Mouse (Mus musculus) gonadal fat pad, adult 2 months (tissue): ENCODE results near the gene Ppp1r11. TPM values are rescaled to one million over a fixed set of nuclear protein-coding genes. Genes with fewer than 3 reads are reported as not detected.

Experiments
- DNase-seq: peaks from one replicate; pipeline ENCODE4 v3.0.0-alpha.2; 2012; ENCODE audit warnings: low read depth
- polyA plus RNA-seq: library from polyadenylated mRNA; depleted of rRNA; stranded (reverse); fragments of >200 nt; gene quantifications from 2 replicates; pipeline ENCODE4 v1.2.3, GENCODE M21; 2012; rRNA removed

Gene Ppp1r11
- polyA plus RNA-seq, 1 experiment, result 39.7 TPM

GRCm38 (mm10) chr17:36915076-36915475 lies 36.5 kb downstream of the Ppp1r11 start:
- DNase-seq, result no peak

GRCm38 (mm10) chr17:36914108-36914507 lies 37.4 kb downstream of the Ppp1r11 start:
- no peak for DNase-seq

- DNase-seq, result no peak
Measured at GRCm38 (mm10) chr17:36912031-36912430, 39.5 kb downstream of the Ppp1r11 start.

- DNase-seq, result no peak
Measured at GRCm38 (mm10) chr17:36909802-36910201, 41.7 kb downstream of the Ppp1r11 start.

- no peak for DNase-seq
Measured at GRCm38 (mm10) chr17:36908235-36908634, 43.3 kb downstream of the Ppp1r11 start.

GRCm38 (mm10) chr17:36903651-36904050 lies 47.9 kb downstream of the Ppp1r11 start:
- DNase-seq, result no peak

GRCm38 (mm10) chr17:36900691-36901090 lies 50.9 kb downstream of the Ppp1r11 start:
- DNase-seq, result no peak

- no peak for DNase-seq
Measured at GRCm38 (mm10) chr17:36900001-36900400, 51.5 kb downstream of the Ppp1r11 start.

GRCm38 (mm10) chr17:36899376-36899775 lies 52.2 kb downstream of the Ppp1r11 start:
- DNase-seq, result no peak

Other genes with a start within 250 kb of the Ppp1r11 start
- gene H2-M10.5, start 178.8 kb downstream of the Ppp1r11 start, polyA plus RNA-seq, result not detected in 2 replicates
- gene H2-M10.6, start 139.6 kb downstream of the Ppp1r11 start, polyA plus RNA-seq, result not detected in 2 replicates
- gene Trim26, start 114.6 kb downstream of the Ppp1r11 start, polyA plus RNA-seq, result 39.2 and 43.9 TPM in 2 replicates
- 0.15 TPM in 1 of 2 replicates, not detected in the other for gene Trim15, start 84.5 kb downstream of the Ppp1r11 start, polyA plus RNA-seq
- gene Trim10, start 82.2 kb downstream of the Ppp1r11 start, polyA plus RNA-seq, result 0.13 and 0.27 TPM in 2 replicates
- gene Trim40, start 61.6 kb downstream of the Ppp1r11 start, polyA plus RNA-seq, result not detected in 2 replicates
- 0.04 TPM in 1 of 2 replicates, not detected in the other for gene Trim31, start 53.6 kb downstream of the Ppp1r11 start, polyA plus RNA-seq
- 1.1 TPM in 2 replicates for gene Rnf39, start 8.8 kb downstream of the Ppp1r11 start, polyA plus RNA-seq
- 26.1 and 32.9 TPM in 2 replicates for gene Znrd1, start 6.8 kb upstream of the Ppp1r11 start, polyA plus RNA-seq
- gene Znrd1as, start 6.9 kb upstream of the Ppp1r11 start, polyA plus RNA-seq, result 2.5 and 4.5 TPM in 2 replicates
- gene 2410137M14Rik, start 29.5 kb upstream of the Ppp1r11 start, polyA plus RNA-seq, result not detected in 2 replicates
- 0.16 and 0.18 TPM in 2 replicates for gene H2-M5, start 37.8 kb upstream of the Ppp1r11 start, polyA plus RNA-seq
- gene Zfp57, start 49.4 kb upstream of the Ppp1r11 start, polyA plus RNA-seq, result 4.5 and 4.7 TPM in 2 replicates
- not detected in 2 replicates for gene Mog, start 71.7 kb upstream of the Ppp1r11 start, polyA plus RNA-seq
- 17.3 and 21.3 TPM in 2 replicates for gene Gabbr1, start 94.2 kb upstream of the Ppp1r11 start, polyA plus RNA-seq
- gene Olfr90, start 136.8 kb upstream of the Ppp1r11 start, polyA plus RNA-seq, result not detected in 2 replicates
- not detected in 2 replicates for gene Olfr91, start 146.5 kb upstream of the Ppp1r11 start, polyA plus RNA-seq
- not detected in 2 replicates for gene Olfr92, start 168.3 kb upstream of the Ppp1r11 start, polyA plus RNA-seq
- not detected in 2 replicates for gene Olfr93, start 209.8 kb upstream of the Ppp1r11 start, polyA plus RNA-seq
- gene Ubd, start 242.2 kb upstream of the Ppp1r11 start, polyA plus RNA-seq, result 0.55 and 0.59 TPM in 2 replicates
- not detected in 2 replicates for gene Olfr94, start 249.3 kb upstream of the Ppp1r11 start, polyA plus RNA-seq